Mouse (Mus musculus) megakaryocyte progenitor cell, adult 5-6 weeks (primary cell): ENCODE measurements at regions not wholly inside any gene's neighbourhood (a gene's known extent, or its start where the extent isn't known, plus 50 kb on each side); places are given as distances from the start of the nearest gene placed in this dataset.
A peak's percentile ranks its signal among the peaks of the same experiment; 100 is the strongest.

ENCODE experiments used
- ATAC-seq: replicated peaks from 2 replicates; pipeline ENCODE4 v1.8.0; 2016; ENCODE audit warnings: mild to moderate bottlenecking, moderate TSS enrichment, inconsistent platforms; ENCODE audit not compliant: poor library complexity

DNA sequence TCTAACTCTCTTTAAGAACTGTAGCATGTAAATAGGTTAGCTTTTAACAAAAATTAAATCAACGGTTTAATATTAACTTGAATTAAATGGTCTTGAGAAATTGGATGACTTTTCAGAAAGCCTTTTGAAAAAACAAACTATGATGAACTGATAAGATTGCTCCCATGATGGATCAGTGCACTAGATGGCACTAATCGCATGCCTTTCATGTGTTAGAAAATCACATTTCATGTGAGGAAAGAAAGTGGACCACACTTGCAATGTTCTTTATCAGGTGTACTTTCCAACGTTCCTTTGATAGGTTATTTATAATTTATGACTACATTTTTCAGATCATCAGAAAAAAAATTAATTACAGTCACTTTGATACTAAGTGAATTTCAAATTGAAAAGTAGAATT is 1003.2 kb upstream of the 4930412O13Rik start:
- no peak for ATAC-seq

DNA sequence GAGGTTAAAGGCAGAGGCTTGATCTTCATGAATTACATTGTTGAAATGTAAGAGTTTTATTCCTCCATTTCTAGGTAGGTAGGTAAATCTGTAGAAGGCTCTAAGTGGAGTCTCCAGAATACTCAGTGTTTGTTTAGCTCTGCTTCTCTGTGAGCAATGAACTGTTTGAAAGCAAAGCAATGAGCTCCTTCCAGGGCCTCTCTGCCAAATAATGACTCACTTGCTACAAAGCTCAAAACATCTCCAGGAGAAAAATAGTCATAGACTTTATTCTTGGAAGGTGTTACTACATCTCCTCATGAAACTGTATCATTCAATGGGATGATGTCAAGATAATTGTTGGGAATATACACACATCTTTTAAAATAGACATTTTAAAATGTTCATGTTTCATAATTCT is 968.6 kb upstream of the 4930412O13Rik start:
- ATAC-seq: no peak

DNA sequence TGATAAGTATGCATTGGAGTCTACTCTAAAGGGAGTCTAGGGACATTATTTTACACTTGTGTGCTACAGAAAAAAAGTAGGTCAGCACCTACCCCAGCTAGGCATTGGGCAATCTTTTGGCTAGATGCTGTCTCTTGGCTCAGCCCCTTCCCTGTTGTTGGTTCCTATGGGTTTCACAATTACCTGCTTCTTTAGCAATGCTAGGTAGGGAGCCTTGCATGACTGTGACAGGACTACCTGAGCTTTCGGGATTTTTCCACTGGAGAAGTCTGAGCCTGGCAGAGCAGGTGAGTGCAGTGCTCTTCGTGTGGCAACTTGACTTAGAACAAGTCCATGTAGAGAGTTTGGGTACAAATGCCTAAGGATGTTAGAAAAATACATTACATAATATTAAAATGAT is 956.2 kb upstream of the 4930412O13Rik start:
- ATAC-seq: no peak

DNA sequence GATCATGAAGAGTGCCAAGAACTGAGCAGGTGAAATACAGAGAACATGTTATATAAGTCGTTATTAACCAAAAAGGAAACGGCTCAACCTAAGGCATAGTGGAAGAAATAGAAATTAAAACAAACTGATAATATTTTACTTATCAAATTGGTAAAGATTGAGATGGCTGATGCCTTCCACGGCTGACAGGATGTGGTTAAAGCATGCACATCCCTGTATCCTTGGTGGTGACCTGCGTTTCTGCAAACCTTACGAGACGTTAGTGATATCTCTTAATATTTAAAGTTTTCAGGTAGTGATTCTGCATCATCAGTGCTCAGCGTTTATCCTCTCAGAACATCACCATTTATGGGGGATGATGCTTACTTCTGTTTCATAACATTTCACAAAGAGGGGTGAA is 939.5 kb upstream of the 4930412O13Rik start:
- ATAC-seq: no peak

DNA sequence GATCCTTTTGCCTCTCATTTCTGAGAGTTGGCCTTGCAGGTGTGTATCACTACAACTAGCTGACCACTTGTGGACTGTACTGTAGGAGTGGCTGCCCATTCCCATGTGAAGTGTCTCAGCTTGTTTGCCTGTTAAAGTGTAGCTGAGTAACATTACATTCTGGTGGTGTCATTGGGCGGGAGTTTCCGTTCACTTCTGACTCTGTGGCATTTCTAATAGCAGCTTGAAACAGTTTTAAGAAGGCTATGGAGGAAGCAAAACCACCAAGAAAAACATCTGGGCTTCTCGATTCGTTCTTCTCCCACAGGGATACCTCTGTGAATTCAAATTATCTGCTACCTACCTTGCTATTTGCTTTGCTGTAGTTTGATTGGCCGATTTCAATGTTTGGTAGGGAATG is 922.1 kb upstream of the 4930412O13Rik start:
- ATAC-seq: no peak

DNA sequence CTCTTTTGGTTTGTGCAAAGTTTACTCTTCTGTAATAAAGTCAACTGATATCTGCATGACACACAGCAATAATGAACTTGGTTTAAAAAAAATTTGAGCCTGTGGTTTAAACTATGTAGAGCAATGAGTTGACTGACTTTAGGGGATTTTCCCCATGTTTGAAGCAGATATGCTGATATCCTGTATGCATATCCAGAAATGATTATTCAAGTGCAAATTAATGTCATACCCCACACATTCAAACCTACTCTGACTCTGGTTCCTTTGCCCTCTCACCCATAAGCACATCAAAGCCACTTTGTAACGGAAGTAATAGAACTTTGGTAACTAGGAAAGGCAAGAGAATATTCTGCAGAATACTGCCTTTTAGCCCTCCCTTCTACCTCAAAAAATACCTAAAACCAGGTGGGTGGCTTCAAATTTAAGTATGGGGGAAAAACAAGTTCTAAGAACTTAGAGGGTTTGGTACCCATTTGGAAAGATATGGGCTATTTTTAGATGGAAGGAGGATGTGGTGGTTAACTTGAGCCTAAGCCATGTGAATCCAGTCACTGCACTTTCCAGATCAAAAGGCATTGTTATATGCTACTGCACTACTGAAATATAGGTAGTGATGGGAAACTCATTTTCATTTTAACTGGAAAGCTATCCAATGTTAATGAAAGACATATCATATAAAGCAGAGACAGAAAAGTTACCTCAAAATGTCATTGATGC is 915.9 kb upstream of the 4930412O13Rik start:
- ATAC-seq: no peak

DNA sequence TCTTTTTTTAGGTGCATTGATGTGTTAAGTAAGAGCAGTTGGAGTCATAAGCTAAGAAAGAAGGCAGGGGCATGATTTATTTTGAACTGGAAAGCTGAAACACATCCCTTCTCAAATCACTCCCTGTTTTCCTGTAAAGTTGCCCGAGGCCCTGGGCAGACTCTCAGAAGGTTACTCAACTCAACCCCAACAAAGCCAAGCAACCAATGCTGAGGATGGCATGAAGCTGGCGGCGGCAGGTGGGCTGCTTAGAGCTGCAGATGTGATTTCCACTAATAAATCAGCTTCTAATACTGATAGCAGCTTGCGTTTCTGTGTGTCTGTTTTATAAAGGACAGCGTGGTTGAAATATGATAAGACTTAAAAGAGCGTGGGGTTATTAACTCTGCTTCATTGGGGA is 905.4 kb upstream of the 4930412O13Rik start:
- ATAC-seq: no peak

DNA sequence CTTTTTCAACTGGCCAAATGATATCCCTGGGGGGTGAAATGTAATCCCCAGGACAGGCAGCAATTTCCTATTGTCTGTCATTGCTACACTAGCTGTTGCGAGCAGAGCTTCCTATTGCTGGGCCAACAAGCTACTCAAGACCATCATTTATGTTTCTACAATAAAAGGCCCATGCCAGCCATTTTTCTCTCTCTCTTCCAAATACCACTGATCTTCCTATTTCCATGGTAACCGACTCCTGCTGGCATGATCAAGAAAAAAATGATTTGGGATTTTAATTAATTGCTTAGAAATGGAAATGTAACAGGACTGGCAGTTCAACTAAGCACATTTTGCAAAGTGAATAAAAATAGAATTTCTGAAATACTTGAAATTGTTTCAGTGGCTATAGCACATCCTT is 868.7 kb upstream of the 4930412O13Rik start:
- no peak for ATAC-seq

DNA sequence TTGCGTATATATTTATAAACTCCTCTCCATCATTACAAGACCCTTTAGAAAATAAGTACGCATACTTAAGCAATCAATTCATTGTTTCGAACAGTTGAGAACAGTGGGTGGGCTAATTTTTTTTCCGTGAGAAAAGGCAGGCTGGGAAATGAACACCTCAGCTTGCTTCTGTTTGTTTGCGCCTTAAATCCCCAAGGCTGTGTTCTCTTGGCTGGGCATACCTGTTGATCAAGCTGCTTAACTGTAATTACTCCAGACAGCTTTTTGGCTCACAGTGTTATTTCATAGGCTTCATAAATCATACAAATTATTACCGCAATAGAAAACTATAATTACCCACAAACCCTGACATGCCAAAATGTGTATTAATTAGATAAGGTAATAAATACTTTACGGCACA is 848.0 kb upstream of the 4930412O13Rik start:
- ATAC-seq: no peak

DNA sequence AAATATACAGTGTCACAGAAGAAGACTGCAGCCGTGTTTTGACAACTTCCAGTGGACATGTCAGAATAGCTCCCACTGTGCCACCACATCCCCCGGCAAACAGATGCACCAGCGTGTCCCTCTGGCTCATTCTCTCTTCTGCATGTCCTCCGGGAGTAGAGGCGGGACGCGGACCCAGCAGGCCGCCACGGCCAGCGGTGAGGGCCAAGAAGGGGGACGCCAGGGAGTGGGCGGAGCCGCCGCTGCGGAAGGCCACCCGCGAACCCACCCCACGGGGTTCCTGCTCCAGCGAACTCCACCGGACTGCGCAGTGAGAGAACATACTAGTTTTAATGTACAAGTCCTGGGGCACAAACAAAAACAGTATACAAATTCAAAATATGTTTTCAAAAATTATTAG is 838.7 kb upstream of the 4930412O13Rik start:
- peak; percentile 61 for ATAC-seq

DNA sequence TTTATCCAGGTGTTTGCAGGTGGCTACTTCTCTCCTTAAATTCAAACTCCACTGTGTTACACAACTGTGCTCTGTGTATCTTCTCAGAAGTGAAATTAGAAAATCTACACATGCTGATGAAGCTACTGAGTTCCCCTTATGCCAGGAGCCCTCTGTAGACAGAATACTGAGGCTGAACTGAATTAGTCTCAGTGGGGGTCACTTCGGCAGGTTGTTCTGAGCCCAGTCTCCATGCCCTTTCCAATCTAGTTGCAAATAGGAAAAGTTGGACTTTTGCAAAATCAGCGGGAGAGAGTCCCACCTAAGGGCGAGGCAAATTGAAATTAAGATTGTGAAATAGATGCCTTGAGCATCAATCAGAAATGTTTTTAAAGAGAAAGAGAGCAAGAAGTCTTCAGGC is 833.1 kb upstream of the 4930412O13Rik start:
- ATAC-seq: no peak

DNA sequence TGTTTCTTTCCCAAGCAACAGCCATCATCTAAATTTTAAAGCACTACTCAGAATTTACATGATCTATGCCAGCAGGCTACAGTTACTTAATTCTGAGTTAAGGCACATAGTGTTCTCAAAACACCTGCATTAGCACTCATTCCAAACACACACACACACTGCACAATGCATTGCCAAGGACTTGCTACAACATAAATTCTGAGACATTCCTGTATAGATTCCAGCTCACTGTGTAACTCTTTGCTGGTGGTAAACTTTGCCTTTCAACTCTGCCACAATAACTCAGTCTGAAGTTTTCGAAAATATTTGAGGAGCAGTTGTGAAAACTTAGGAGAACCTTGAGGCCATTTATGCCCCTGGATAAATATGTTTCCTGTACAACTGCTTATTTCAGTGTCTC is 807.2 kb upstream of the 4930412O13Rik start:
- no peak for ATAC-seq

DNA sequence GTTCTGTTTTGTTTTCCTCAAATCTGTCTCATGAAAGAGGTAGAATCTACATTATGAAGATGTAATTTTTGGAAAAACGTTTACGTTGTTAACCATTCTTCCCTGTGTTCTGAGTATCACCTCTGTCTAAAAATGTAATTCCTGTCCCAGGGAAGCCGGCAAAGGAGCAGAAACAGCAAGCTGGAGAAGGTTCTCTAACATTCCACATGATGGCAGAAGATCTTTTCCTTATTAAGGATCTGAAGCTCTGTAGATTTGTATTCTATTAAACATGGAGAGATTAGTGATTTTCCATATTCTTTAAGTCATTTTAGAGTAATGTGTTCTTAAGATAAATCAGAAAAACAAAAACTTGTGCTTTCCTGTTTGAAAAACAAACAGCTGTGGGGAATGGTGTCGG is 802.9 kb upstream of the 4930412O13Rik start:
- ATAC-seq: no peak

DNA sequence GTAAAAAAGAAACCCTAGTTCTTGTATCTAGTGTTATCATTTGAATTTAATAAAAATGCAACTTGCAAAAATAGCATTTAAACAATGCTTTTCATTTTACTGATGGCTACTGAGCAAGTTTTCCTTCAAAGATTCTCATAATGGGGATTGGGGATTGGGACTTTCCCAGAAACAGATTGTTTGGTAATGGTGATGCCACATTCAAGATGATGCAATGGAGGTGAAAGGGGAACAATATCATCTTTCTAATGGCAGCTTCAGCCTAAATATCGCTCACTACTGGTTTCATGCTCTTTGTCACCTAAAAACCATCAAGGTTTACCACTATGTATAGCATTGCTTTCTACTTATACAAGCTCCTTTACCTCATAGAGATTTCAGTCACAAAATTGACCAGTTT is 799.3 kb upstream of the 4930412O13Rik start:
- ATAC-seq: no peak

DNA sequence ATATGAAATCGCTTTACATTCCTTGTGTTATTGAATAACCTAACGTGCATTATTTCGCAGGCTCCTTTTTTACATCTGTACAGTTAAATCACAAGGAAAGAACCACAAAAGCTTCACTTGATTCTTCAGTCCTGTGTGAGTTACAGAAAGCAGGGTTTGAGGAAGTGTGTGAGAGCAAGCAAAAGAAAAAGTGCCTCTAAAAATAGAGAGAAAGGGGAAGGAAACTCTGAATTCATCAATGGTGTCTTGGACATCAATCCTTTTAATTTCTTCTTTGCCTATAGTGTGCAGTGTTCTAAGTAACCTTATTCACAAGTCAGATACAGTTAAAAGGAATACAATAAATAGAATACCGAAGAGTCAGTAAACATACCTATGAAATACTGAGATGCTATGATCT is 785.7 kb upstream of the 4930412O13Rik start:
- peak; percentile 84 for ATAC-seq

DNA sequence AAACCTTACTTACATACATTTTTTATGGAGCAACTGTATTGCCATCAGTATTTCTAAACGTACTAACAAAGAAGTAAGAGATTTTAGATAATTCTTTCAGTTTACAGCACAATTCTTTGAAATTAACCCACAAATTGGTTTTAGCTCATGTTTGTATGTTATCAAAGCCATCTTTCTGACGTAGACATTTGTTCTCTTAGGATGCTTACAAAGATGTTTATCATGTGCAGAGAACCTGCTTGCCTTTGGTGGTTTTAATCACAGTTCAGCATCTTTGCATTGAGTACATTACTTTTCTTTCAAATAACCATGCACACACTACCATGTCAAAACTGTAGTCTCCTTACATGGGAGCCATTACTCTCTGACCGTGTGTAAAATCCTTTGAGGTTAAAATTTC is 764.4 kb upstream of the 4930412O13Rik start:
- no peak for ATAC-seq

DNA sequence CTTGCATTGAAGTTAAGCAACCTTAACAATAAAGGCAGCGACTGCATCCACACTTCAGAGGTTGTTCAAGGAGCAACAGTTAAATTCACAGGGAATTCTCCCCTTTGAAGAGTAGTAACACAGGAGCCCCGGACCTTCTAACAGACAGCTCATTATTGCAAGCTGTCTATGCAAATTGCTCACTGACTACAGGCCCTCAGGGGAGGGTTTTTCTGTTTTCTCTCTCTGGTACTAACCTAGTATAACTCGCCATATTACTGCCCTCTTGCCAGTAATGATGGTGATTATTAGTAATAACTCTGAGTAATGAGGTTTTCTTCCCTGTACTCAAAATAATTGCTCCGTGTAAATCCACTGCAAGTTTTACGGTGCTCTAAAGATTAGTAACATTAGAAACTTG is 763.5 kb upstream of the 4930412O13Rik start:
- no peak for ATAC-seq

DNA sequence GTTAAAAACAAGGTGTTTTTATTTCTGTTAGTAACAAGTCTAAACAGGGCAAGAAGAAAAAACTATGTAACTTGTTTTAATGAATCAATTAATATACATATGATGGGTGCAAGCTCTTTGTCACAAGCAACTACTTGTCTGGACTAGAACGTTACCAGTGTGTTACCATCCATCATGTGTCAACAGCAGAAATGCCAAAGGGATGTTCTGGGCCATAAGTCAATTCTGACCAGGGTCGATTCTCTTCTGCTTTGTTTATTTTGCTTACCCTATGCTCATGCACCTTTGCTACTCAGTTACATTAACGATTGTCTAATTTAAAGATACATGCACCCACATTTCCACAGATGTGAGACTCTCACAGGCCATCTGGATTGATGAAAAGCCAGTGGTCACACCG is 744.1 kb upstream of the 4930412O13Rik start:
- no peak for ATAC-seq

DNA sequence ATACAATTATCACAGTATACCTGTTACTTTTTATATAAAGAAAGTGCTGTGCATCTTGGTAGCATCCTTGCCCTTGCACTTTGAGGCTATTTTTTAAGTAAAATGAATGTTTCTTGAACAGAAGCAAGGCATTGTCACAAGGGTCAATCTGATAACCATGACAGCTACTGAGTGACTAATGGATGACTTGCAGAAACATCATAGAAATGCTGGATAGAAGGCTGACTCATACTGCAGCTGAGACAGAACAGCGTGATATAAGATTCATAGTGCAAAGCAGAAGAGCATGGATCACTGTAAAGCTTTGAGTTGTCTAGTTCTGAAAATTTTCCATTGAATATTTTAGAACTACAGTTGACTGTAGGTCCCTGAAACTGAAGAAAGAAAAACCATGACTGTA is 739.6 kb upstream of the 4930412O13Rik start:
- no peak for ATAC-seq

DNA sequence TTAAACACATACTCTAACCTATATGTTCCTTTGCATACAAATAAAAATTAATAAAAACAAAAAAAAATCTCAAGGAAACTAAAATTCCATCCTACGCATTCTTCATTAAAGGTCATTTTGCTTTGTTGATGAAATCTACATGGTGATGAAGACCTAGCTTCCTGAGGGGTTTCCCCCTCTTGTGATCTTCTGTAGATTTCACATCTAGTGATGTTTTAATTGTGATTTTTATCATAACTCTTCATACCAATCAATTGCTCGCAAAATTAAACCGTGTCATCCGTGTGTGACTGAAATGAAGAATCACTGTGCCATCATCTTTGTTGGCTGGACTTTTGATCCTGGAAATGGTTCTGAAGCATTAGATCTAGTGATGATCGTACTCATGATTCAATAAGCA is 725.4 kb upstream of the 4930412O13Rik start:
- ATAC-seq: no peak

DNA sequence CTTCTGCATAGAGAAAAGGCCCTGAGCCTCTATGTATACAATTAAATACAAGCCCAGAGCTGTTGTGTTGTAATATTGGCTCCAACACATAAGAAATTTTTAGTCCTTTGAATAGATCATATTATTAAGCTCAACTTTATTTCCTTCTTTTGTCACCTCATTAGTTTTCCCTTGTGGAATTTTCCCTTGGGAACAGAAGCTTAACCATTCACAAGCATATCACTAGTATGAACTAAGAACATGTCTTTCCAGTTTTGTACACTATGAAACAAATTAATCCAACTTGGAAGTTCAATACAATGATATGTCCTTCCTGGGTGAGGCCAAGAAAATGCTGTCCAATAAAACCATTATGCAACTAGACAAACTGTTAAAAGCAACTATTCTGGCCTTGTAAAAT is 720.9 kb upstream of the 4930412O13Rik start:
- no peak for ATAC-seq

DNA sequence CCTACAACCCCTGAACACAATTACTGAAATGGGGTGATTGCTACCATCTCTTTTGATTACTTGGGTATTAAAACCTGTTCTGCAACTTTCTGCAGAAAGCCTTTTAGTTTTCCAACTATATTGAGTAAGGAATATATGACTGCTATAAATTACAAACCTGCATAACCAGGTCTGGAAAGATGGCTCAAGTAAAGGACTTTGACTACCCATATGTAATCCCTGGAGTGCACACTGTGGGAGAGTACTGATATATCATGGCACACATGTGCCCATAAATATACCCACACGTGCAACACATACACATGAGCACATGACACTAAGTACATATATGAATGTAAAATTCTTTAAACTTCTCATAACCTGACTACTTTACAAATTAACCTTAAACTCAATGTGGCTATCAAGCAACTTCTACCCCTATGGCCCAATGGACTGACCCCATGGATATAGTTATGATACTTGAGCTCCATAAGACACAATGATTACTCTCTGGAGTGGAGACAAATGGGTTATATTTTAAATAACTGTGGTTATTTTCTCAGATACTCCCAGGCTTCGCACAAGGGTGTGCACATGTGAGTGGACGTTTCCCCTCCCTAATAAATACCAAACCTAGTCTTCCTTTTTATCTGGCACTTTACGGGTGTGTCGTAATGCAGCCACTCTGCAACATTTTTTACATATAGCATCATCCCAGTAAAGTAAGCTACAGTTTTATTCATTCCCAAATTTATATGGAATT is 717.1 kb upstream of the 4930412O13Rik start:
- no peak for ATAC-seq

DNA sequence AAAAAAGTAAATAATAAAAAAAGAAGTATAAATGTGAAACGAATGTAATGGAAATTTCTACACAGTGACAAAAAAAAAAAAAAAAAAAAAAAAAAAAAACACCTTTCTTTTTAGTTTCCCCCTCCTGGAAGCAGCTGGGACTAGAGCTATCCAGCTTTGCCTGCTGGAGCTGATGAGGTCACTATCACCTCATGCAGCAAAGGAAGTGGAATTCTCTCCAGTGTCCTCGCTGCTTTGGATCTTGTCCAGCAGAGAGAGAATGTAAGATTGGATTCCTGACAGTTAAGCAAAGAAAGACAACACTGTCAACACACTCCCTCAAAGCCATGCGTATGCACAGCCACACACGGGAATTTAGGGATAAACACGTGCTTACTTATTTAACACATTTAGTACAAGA is 698.9 kb upstream of the 4930412O13Rik start:
- no peak for ATAC-seq
